Mouse (Mus musculus) cerebellum, adult 18-20 months (tissue): ENCODE data around the gene Slc37a1.

Experiments used
- DNase-seq, 2 experiments: peaks; one replicate each; pipeline ENCODE4 v3.0.0; 2021

Gene Slc37a1

GRCm38 (mm10) chr17:31355792-31356502 is 69.4 kb downstream of the Slc37a1 start:
- no peak for DNase-seq

- no peak for DNase-seq
Observed at GRCm38 (mm10) chr17:31360582-31360981, 74.0 kb downstream of the Slc37a1 start.

DNA sequence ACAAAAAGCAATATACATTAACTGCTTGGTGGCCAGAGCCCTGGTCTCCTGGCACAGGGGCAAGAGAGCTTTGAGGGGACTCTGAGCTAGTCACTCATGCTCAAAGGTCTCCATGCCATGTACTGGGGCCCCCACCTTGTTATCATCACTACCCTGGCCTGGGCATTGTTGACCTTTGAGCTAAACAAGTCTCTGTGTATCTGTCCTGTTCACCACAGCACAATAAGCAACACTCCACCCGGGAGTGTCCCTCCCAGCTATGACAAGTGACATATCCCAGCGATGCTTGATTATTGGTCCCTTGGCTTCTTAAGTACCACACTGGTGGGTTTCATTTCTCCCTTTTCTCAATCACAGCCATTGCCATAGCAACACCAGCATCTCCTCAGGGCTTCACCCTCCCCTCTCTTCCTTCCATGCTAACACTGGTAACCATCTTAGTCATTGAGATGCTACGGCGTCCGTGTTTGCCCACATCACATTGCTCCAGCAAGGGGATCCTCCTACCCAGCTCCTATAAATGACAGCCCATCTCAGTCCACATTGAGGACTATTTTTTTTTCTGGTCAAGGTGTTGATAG is 79.1 kb downstream of the Slc37a1 start:
- no peak for DNase-seq

- DNase-seq = no peak
Observed at GRCm38 (mm10) chr17:31370221-31370620, 83.6 kb downstream of the Slc37a1 start.

DNA sequence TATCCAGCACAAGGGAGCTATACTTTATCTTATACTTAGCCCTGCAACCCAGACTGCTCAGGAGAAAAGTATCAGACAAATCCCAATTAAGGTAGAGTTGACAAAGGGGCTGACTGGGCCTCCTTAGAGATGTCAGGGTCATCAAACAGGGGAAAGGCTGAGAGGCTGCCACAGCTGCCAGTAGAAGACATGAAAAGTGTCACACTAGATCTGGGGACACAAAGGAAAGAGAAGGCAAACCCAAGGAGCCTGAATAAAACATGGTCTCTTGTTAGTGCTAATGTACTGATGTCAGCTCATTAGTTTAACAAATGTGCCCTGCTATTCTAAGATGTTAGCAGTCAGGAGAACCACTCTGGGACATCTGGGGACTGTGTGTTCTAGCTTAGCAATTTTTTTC is 84.3 kb downstream of the Slc37a1 start:
- no peak for DNase-seq

DNA sequence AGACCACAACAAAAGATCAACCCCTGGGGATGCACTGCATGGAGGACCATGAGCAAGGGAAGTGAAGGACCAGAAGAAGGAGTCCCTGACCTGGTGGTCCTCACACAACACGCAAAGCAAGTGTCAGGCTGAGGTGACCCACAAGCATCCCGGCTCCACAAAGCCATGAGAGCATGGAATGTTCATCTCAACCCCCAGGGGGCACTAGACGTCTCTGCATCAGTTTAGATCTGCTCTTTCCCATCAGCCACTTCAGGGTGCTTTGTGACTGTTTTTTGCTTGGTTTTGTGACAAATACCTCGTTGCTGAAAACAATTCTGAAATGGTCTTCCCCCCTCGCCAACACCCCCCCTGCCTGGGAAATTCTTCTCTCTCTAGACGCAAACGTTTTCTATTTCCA is 91.4 kb downstream of the Slc37a1 start:
- peak; percentile 84 to 86 for DNase-seq

- peak; percentile 57 to 61 for DNase-seq
Observed at GRCm38 (mm10) chr17:31378361-31378761, 91.8 kb downstream of the Slc37a1 start.

DNA sequence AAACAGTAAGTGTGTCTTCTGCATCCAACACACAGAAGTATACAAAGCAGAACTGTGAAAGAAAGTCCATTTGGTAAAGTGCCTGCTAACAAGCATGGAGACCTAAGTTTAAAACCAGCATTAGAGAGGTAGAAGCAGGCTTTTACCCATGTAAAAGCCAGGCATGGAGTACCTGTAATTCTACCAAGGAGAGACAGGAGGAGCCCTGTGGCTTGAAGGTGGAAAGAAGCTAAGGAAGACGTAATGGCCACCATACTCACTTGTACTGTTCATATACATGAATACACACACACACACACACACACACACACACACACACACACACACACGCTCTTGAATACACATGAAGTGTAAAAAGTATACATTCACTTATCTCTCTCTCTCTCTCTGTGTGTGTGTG is 92.5 kb downstream of the Slc37a1 start:
- DNase-seq = no peak

DNA sequence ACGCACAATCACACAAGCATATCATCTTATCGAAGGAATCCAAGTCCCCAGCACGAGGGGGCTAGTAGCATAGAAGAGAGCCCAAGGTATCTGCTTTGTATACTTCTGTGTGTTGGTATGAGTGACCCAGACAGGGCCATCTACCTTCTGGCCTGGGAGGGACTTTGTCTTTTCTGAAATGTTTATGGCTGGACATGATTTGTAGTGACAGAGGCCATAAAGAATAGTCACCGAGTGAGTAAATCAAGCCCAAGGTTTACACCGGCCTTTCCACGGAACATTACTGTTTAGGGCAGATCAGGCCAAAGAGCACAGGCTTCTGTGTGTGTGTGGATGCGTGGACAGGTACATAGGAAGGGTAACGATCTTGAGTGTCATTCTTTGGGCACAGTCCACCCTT is 93.3 kb downstream of the Slc37a1 start:
- no peak for DNase-seq

- DNase-seq = peak; percentile 47 to 61
Observed at GRCm38 (mm10) chr17:31383320-31383719, 96.7 kb downstream of the Slc37a1 start.

GRCm38 (mm10) chr17:31384968-31385627 is 98.5 kb downstream of the Slc37a1 start:
- no peak for DNase-seq

DNA sequence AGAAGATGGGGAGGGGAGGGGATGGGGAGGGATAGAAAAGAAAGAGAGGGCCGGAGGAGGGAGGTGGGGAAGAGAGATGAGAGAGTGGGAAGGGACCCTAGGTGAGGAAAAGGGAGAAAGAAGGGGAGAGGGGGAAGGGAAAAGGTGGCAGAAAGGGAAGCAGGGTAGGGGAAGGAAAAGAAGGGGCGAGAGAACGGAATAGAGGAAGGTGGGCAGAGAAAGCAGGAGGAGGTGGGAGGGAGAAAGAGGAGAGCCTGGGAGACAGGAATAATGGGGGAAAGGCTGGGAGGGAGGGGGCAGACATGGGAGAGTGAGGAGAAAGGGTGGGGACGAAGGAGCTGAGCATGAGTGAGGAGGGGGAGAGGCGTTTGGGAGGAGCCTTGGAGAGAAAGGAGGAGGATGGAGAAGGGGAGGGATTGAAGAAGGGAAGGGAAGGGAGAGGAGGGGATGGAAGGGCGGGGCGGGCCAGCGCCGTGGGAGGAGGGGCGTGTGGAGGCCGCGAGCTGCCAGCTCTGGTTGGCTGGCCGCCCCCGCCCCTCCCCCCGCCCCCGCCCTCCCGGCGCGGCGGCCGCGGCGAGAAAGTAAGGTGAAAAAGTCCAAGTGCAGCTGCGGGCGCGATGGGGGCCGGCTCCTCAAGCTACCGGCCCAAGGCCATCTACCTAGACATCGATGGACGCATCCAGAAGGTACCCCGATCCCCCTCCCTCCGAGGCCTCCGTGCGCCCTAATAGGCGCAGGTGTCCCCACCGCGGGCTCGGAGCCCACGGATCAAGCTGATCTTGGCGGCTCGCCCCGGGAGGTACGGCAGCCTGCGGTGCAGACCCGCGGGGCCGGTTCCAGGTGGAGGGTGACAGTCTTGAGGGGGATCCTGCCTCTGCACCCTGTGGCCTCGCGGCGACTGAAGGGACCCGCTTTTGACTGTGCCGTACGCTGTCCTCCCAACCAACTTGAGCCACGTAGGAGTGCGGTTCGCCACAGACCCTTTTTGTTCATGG is 99.4 kb downstream of the Slc37a1 start, which contains the start of gene Pde9a:
Gene Pde9a, plus strand, starts transcription at position 540 of the 995 bp plus-strand sequence.
- DNase-seq = peak; percentile 67 to 75

DNA sequence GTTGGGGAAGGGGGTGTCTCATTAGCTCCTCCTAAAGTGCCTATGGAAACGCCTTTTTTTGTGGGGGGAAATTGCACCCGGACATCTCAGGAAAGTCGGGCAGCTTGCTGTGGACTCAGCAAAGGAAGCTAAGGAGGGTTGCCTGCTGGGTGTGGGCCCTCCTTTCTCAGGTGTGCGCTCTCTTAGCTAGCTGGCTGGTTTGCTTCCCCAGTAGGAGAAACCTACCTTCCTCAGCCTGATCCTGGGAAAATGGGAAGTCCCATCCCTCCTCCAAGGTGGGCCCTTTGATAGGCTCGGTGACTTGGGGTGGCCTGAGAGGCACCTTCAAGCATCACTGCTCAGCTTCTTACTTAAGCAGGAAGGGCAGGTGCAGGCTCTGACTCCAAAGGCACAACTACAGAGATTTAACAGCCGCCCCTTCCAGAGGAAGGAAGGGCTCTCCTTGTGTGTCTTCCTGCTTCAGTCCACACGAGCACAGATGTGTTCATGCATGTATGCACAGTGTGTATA is 100.2 kb downstream of the Slc37a1 start:
- DNase-seq = peak in 1 of 2 experiments; percentile 39

GRCm38 (mm10) chr17:31389432-31390050 is 102.9 kb downstream of the Slc37a1 start:
- DNase-seq = no peak

DNA sequence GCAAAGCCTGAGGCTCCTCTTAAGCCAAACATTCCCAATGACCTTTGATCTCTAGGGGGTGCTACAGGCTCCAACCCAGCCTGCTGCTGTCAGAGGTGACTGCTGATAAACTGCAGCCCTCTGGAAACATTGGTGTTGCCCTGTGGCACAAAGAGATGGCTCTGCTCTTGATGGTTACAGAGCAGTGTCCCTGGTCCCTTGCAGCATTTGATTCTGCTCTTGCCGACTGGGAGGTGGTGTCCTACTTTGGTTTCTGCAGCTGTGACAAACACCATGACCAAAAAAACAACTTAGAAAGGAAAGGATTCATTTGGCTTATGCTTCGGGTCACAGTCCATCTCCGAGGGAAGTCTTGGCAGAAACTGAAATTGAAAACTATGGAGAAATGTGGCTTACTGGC is 104.9 kb downstream of the Slc37a1 start:
- DNase-seq = no peak

GRCm38 (mm10) chr17:31392041-31392440 is 105.4 kb downstream of the Slc37a1 start:
- no peak for DNase-seq

DNA sequence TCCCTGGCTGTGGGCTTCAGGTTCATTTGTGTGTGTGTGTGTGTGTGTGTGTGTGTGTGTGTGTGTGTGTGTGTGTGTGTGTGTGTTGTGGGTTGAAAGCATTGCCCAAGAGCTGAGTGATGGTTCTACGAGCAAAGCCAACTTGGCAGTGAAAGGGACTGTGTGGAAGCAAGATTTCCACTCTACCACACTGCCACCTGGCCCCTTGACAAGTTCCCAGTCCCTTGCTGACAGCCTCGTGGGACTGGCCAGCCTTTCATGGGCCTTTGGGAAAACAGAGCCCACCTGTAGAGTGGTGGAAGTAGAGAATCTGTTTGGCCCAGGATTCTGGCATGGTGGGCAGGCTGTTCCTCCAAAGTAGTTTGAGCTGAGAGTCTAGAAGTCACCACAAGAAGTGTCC is 107.2 kb downstream of the Slc37a1 start:
- DNase-seq = no peak

GRCm38 (mm10) chr17:31400294-31400693 is 113.7 kb downstream of the Slc37a1 start:
- DNase-seq = no peak
